Mouse (Mus musculus) ES-E14 (cell line): ENCODE data around the gene Sufu. TPM values are rescaled to one million over a fixed set of nuclear protein-coding genes. Genes with fewer than 3 reads are reported as not detected.

Experiments
- DNase-seq: peaks from one replicate; pipeline ENCODE4 v3.0.0-alpha.2; 2013; ENCODE audit warnings: low read depth, low spot score
- H3K27ac ChIP-seq: 2 replicates; pipeline ENCODE4 v1.5.1; 2012; ENCODE audit warnings: low read depth, mild to moderate bottlenecking, low read length, moderate library complexity, mixed read lengths; ENCODE audit not compliant: poor library complexity, insufficient read depth, severe bottlenecking
- H3K36me3 ChIP-seq: 2 replicates; pipeline ENCODE4 v1.6.1; 2012; ENCODE audit warnings: mild to moderate bottlenecking, low read length, moderate library complexity, mixed read lengths; ENCODE audit not compliant: control insufficient read depth, poor library complexity, insufficient read depth, severe bottlenecking
- H3K4me1 ChIP-seq, 2 experiments: fragments of 150-350 bp in 1 of 2; sonication (generic) in 1 of 2; 2 replicates each; pipeline ENCODE4 v1.6.1; 2012; ENCODE audit warnings: low read length in 2 of 2, mild to moderate bottlenecking in 1 of 2, mixed read lengths in 1 of 2; ENCODE audit not compliant: control insufficient read depth in 2 of 2, insufficient read depth in 2 of 2, poor library complexity in 1 of 2
- H3K4me3 ChIP-seq, 2 experiments: fragments of 150-350 bp in 1 of 2; sonication (generic) in 1 of 2; 2 replicates each; pipeline ENCODE4 v1.5.1; 2012; ENCODE audit warnings: low read length in 2 of 2, low read depth in 1 of 2, mild to moderate bottlenecking in 1 of 2, mixed read lengths in 1 of 2; ENCODE audit not compliant: insufficient read depth in 1 of 2, poor library complexity in 1 of 2, severe bottlenecking in 1 of 2
- H3K9ac ChIP-seq: 2 replicates; pipeline ENCODE4 v1.6.1; 2012; ENCODE audit warnings: low read depth, mild to moderate bottlenecking, low read length, mixed read lengths; ENCODE audit not compliant: poor library complexity, insufficient read depth, severe bottlenecking
- H3K9me3 ChIP-seq: fragments of 150-350 bp; sonication (generic); 2 replicates; pipeline ENCODE4 v1.6.1; 2012; ENCODE audit warnings: low read depth, mild to moderate bottlenecking, low read length; ENCODE audit not compliant: control insufficient read depth, insufficient read depth
- CHD2 ChIP-seq: IDR thresholded peaks from 2 replicates; pipeline ENCODE4 v1.6.1; 2014; ENCODE audit warnings: mild to moderate bottlenecking, low read depth, low read length, inconsistent platforms
- HCFC1 ChIP-seq: IDR thresholded peaks from 2 replicates; pipeline ENCODE4 v1.6.1; 2012; ENCODE audit warnings: low read length, inconsistent platforms, borderline replicate concordance; ENCODE audit not compliant: insufficient read depth
- MAFK ChIP-seq: IDR thresholded peaks from 2 replicates; pipeline ENCODE4 v1.6.1; 2014; ENCODE audit warnings: mild to moderate bottlenecking, low read depth, low read length, inconsistent platforms; ENCODE audit not compliant: insufficient read depth
- ZC3H11A ChIP-seq: IDR thresholded peaks from 2 replicates; pipeline ENCODE4 v1.6.1; 2012; ENCODE audit warnings: low read depth, mild to moderate bottlenecking, inconsistent platforms, low read length, borderline replicate concordance
- ZNF384 ChIP-seq: IDR thresholded peaks from 2 replicates; pipeline ENCODE4 v1.6.1; 2012; ENCODE audit warnings: low read depth, low read length, inconsistent platforms
- in situ Hi-C, 2 experiments: fragments of 600-800 bp; cut with MboI; formaldehyde crosslinking; loops; one replicate each; pipeline ENCODE4 v1.15.1; 2025; ENCODE audit warnings: low sequenced_read_pairs in 2 of 2, inconsistent platforms in 1 of 2; ENCODE audit not compliant: unreplicated experiment in 2 of 2
- total RNA-seq: library from RNA; depleted of rRNA; stranded (reverse); fragments of 300-350 nt; gene quantifications from 2 replicates; pipeline ENCODE4 v1.2.3, GENCODE M21; 2012

Sufu gene
- total RNA-seq, 1 experiment = 14.5 TPM

GRCm38 (mm10) chr19:46511263-46511662, 114.6 kb downstream of the Sufu start:
- Histone ChIP-seq H3K27ac (peak overlapping the region; percentile 41; the same call in 1 of the 2 replicates), H3K36me3 (peaks cover 51% of the 10 kb centered on the region), H3K9ac (peak overlapping the region; percentile 48), H3K9me3 (no peaks in the 10 kb centered on the region), H3K4me1 (peaks cover 7 to 30% of the 10 kb centered on the region in 2 experiments), H3K4me3 (peak overlapping the region; percentile 17 to 18; a peak in 1 of 4 replicates)
- in situ Hi-C loops = no loop called here
- no peak for DNase-seq
- TF ChIP-seq HCFC1 (no peak), ZC3H11A (no peak), ZNF384 (no peak), CHD2 (no peak), MAFK (no peak)

GRCm38 (mm10) chr19:46514387-46514786, 117.7 kb downstream of the Sufu start:
- H3K9ac ChIP-seq = no peak overlapping the region
- peaks cover 32% of the 10 kb centered on the region for H3K36me3 ChIP-seq
- no peak for DNase-seq
- H3K4me3 ChIP-seq = no peak overlapping the region
- H3K4me1 ChIP-seq = peaks cover 8 to 41% of the 10 kb centered on the region in 2 experiments
- TF ChIP-seq ZNF384 = no peak
- H3K9me3 ChIP-seq = no peaks in the 10 kb centered on the region
- in situ Hi-C loops = no loop called here
- no peak overlapping the region for H3K27ac ChIP-seq

GRCm38 (mm10) chr19:46515287-46515821, 118.7 kb downstream of the Sufu start:
- in situ Hi-C loops = no loop called here
- Histone ChIP-seq H3K4me1 (peaks cover 8 to 47% of the 10 kb centered on the region in 2 experiments), H3K27ac (no peak overlapping the region), H3K9ac (no peak overlapping the region), H3K9me3 (no peaks in the 10 kb centered on the region), H3K36me3 (peaks cover 32% of the 10 kb centered on the region), H3K4me3 (no peak overlapping the region)
- TF ChIP-seq CHD2 = no peak
- no peak for TF ChIP-seq HCFC1
- TF ChIP-seq ZNF384 = no peak
- TF ChIP-seq MAFK = no peak
- TF ChIP-seq ZC3H11A = no peak
- DNase-seq = no peak

DNA sequence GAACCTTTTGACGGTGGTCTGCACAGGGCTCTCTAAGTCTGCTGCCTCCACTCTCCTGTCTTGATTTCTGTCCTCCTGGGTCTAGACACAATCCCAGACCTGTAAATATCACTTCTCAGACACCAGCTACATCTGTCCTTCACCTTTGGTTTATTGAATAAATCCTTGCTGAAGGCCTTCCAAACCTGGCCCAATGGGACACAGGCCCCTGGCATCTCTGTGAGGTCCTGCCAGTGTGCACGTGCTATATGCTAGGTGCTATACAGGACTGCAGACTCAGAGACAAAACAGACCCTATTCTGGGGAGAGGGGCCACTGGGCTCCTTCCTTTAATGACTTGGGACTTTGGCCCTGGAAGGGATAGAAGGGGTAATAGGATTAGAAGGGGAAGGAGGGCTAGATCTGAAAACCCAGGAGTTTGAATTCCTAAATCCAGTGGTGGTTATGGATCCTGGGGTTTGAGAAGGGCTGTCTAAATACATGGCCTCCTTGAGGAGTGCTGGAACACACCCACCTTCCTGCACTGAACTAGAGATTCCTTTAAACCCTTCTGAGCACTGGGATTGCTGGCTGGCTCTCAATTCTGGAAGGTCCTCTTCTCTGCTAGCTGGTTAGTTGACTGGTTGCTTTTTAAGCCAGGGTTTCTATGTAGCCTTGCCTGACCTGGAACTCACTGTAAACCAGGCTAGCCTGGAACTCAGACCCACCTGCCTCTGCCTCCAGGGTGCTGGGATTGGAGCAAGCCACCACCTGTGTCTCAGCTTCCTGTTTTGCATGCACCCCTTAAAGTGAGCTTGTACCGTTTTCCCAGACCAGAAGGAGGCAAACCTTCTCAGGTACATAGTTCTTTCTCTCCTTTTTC, 120.2 kb downstream of the Sufu start:
- H3K36me3 ChIP-seq = peaks cover 27% of the 10 kb centered on the region
- H3K9me3 ChIP-seq = no peaks in the 10 kb centered on the region
- peaks cover 7 to 45% of the 10 kb centered on the region in 2 experiments; a peak in 3 of 4 replicates for H3K4me1 ChIP-seq
- DNase-seq = no peak
- H3K4me3 ChIP-seq = no peak overlapping the region
- no peak overlapping the region for H3K9ac ChIP-seq
- no peak for TF ChIP-seq ZC3H11A
- TF ChIP-seq HCFC1 = no peak
- in situ Hi-C loops = no loop called here
- H3K27ac ChIP-seq = no peak overlapping the region
